Comparison of ENCODE assay signal across 8 mouse cellular contexts in the genomic region with DNA sequence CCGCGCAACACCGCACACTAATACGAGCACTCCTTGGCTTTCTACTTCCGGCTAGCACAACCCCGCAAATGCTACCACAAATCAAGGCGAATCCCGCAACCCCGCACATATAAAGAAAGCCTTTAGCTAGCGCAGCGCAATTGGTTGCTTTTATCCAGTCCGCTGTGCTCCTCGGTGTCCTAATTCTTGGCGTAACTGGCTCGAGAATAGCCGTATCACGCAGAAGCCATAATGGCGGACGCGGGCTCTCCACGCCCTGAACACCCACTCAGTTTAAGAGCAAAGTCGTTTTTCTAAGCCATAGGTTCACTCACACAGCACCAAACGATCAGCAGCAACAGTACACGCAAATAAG.
DNase-seq lines count a peak whose midpoint lies in the region; ATAC-seq and TF ChIP-seq lines count a peak whose summit lies in the region.
"Had no signal": no experiment of that assay in that cellular context is flagged by ENCODE, and none has a peak within 500 bp of the region (broad histone marks: within the 10 kb centered on the region; RNA-seq: fewer than 3 reads in every experiment).

No protein-coding gene starts in this region.

- no peaks in the 10 kb centered on the region for H3K36me3 ChIP-seq in lung, postnatal 0 days (ENCODE audit: insufficient read depth, low read length)
- no peaks in the 10 kb centered on the region for H3K36me3 ChIP-seq in heart, embryonic 16.5 days (ENCODE audit: control insufficient read depth, insufficient read depth)
- no peaks in the 10 kb centered on the region for H3K36me3 ChIP-seq in stomach, embryonic 14.5 days (ENCODE audit: control insufficient read depth, insufficient read depth, low read length)

- H3K27me3 ChIP-seq in lung, postnatal 0 days (replicated peaks; ENCODE audit: insufficient read depth, low read length): no peaks in the 10 kb centered on the region
- H3K27me3 ChIP-seq in heart, embryonic 16.5 days (ENCODE audit: control insufficient read depth, insufficient read depth, low read length): no peaks in the 10 kb centered on the region
- H3K27me3 ChIP-seq in stomach, embryonic 14.5 days (ENCODE audit: control insufficient read depth, insufficient read depth, low read length): no peaks in the 10 kb centered on the region

- no peak for TF ChIP-seq CTCF in lung, postnatal 0 days (IDR thresholded peaks at IDR 0.05)
- TF ChIP-seq CTCF in lung, adult 2 months (IDR thresholded peaks at IDR 0.05; ENCODE audit: insufficient read depth, low read length): no peak

- H3K9ac ChIP-seq in lung, postnatal 0 days (replicated peaks; ENCODE audit: low read depth): peak overlapping the region; percentile 34; the same call in 1 of the 2 replicates
- peak overlapping the region; percentile 75 for H3K9ac ChIP-seq in heart, embryonic 16.5 days (ENCODE audit: low read length)
- H3K9ac ChIP-seq in stomach, embryonic 14.5 days (replicated peaks; ENCODE audit: low read depth, low read length): peak overlapping the region; percentile 28; the same call in 1 of the 2 replicates

- no peaks in the 10 kb centered on the region for H3K4me1 ChIP-seq in lung, postnatal 0 days (ENCODE audit: insufficient read depth, low read depth, low read length)
- H3K4me1 ChIP-seq in lung, adult 2 months (ENCODE audit: control insufficient read depth, insufficient read depth, low read length): no peaks in the 10 kb centered on the region
- no peaks in the 10 kb centered on the region for H3K4me1 ChIP-seq in heart, embryonic 16.5 days (ENCODE audit: control insufficient read depth, insufficient read depth, low read length)
- no peaks in the 10 kb centered on the region for H3K4me1 ChIP-seq in stomach, embryonic 14.5 days (ENCODE audit: control insufficient read depth, insufficient read depth, low read length)

- DNase-seq in lung, postnatal 0 days (ENCODE audit: low spot score): no peak
- no peak for DNase-seq in lung, adult 2 months
- peak; percentile 16 for DNase-seq in liver
- DNase-seq in right cerebral cortex, postnatal 25 days: no peak
- no peak for DNase-seq in left cerebral cortex, adult 11 months (ENCODE audit: low spot score)
- DNase-seq: right cerebral cortex, adult 18-20 months had no signal

- H3K27ac ChIP-seq in lung, postnatal 0 days (ENCODE audit: low read length): peak overlapping the region; percentile 71
- peak overlapping the region; percentile 88 for H3K27ac ChIP-seq in heart, embryonic 16.5 days (ENCODE audit: low read length)
- peak overlapping the region; percentile 71 for H3K27ac ChIP-seq in stomach, embryonic 14.5 days (ENCODE audit: low read length)

- 70% methylated on average over 24 of the region's 24 CpGs for WGBS in lung, postnatal 0 days
- 50% methylated on average over 24 of the region's 24 CpGs for WGBS in lung, adult 2 months
- 63% methylated on average over 24 of the region's 24 CpGs for WGBS in heart, embryonic 16.5 days
- WGBS in stomach, embryonic 14.5 days: 53% methylated on average over 24 of the region's 24 CpGs

- TF ChIP-seq EP300 in lung, postnatal 0 days (IDR thresholded peaks at IDR 0.05): no peak

- no peak for TF ChIP-seq POLR2A in lung, adult 2 months (IDR thresholded peaks at IDR 0.05; ENCODE audit: borderline replicate concordance, extremely low read depth, low read depth, low read length)

- no peaks in the 10 kb centered on the region for H3K9me3 ChIP-seq in lung, postnatal 0 days (ENCODE audit: low read length)
- H3K9me3 ChIP-seq in heart, embryonic 16.5 days (replicated peaks; ENCODE audit: control insufficient read depth, low read length): no peaks in the 10 kb centered on the region
- no peaks in the 10 kb centered on the region for H3K9me3 ChIP-seq in stomach, embryonic 14.5 days (ENCODE audit: control insufficient read depth, low read depth, low read length)

- H3K4me3 ChIP-seq in lung, postnatal 0 days (ENCODE audit: low read depth, low read length): peak overlapping the region; percentile 40
- no peak overlapping the region for H3K4me3 ChIP-seq in lung, adult 2 months (replicated peaks; ENCODE audit: extremely low read depth, low read depth, low read length)
- peak overlapping the region; percentile 58 for H3K4me3 ChIP-seq in heart, embryonic 16.5 days (ENCODE audit: low read length)
- peak overlapping the region; percentile 33 for H3K4me3 ChIP-seq in stomach, embryonic 14.5 days (ENCODE audit: low read depth, low read length)

- H3K4me2 ChIP-seq in lung, postnatal 0 days (replicated peaks; ENCODE audit: low read depth, low read length): peak overlapping the region; percentile 46
- no peak overlapping the region for H3K4me2 ChIP-seq in heart, embryonic 16.5 days (ENCODE audit: low read depth, low read length)
- no peak overlapping the region for H3K4me2 ChIP-seq in stomach, embryonic 14.5 days (replicated peaks; ENCODE audit: low read depth, low read length)

- no peak for ATAC-seq in lung, postnatal 0 days
- no peak for ATAC-seq in heart, embryonic 16.5 days (replicated peaks; ENCODE audit: extremely low read depth, insufficient read depth, low FRiP score)
- ATAC-seq in stomach, embryonic 14.5 days (ENCODE audit: insufficient number of reproducible peaks, insufficient read depth, low FRiP score, low read depth): no peak
